Mouse (Mus musculus) retina, embryonic 14.5 days (tissue): ENCODE results near the gene Cpd.

Experiments used
- DNase-seq: peaks from one replicate; pipeline ENCODE4 v3.0.0-alpha.2; 2015; ENCODE audit warnings: low spot score

The Cpd gene

GRCm38 (mm10) chr11:76846878-76847222 lies at the start of gene Cpd:
Gene Cpd, minus strand, starts transcription at chr11:76847018.
- peak; percentile 99 for DNase-seq

- DNase-seq: no peak
Observed at GRCm38 (mm10) chr11:76896360-76896759, 49.5 kb upstream of the Cpd start.

- peak; percentile 82 for DNase-seq
Observed at GRCm38 (mm10) chr11:76894240-76894639, 47.4 kb upstream of the Cpd start.

- no peak for DNase-seq
Observed at GRCm38 (mm10) chr11:76893570-76893969, 46.8 kb upstream of the Cpd start.

GRCm38 (mm10) chr11:76892972-76893371 lies 46.2 kb upstream of the Cpd start:
- no peak for DNase-seq

- DNase-seq: no peak
Observed at GRCm38 (mm10) chr11:76891738-76892349, 45.0 kb upstream of the Cpd start.

- DNase-seq: no peak
Observed at GRCm38 (mm10) chr11:76891171-76891570, 44.4 kb upstream of the Cpd start.

- DNase-seq: no peak
Observed at GRCm38 (mm10) chr11:76889339-76890164, 42.7 kb upstream of the Cpd start.

GRCm38 (mm10) chr11:76884451-76884850 lies 37.6 kb upstream of the Cpd start:
- no peak for DNase-seq

- no peak for DNase-seq
Observed at GRCm38 (mm10) chr11:76879816-76880215, 33.0 kb upstream of the Cpd start.

GRCm38 (mm10) chr11:76874766-76875165 lies 27.9 kb upstream of the Cpd start:
- no peak for DNase-seq

- DNase-seq: no peak
Observed at GRCm38 (mm10) chr11:76873865-76874264, 27.0 kb upstream of the Cpd start.

GRCm38 (mm10) chr11:76872556-76873234 lies 25.9 kb upstream of the Cpd start:
- no peak for DNase-seq

GRCm38 (mm10) chr11:76861185-76861584 lies 14.4 kb upstream of the Cpd start:
- DNase-seq: no peak

GRCm38 (mm10) chr11:76859261-76859660 lies 12.4 kb upstream of the Cpd start:
- no peak for DNase-seq

GRCm38 (mm10) chr11:76858781-76859180 lies 12.0 kb upstream of the Cpd start:
- no peak for DNase-seq

- DNase-seq: no peak
Observed at GRCm38 (mm10) chr11:76857111-76857510, 10.3 kb upstream of the Cpd start.

- no peak for DNase-seq
Observed at GRCm38 (mm10) chr11:76856601-76857000, 9.8 kb upstream of the Cpd start.

GRCm38 (mm10) chr11:76854475-76855341 lies 7.9 kb upstream of the Cpd start:
- peak; percentile 68 for DNase-seq

- DNase-seq: no peak
Observed at GRCm38 (mm10) chr11:76851512-76851911, 4.7 kb upstream of the Cpd start.

- no peak for DNase-seq
Observed at GRCm38 (mm10) chr11:76849596-76849995, 2.8 kb upstream of the Cpd start.

GRCm38 (mm10) chr11:76848081-76848480 lies 1.3 kb upstream of the Cpd start:
- no peak for DNase-seq
